Mouse (Mus musculus) spleen, adult 2 months (tissue): ENCODE measurements around the gene C1rl. TPM values are rescaled to one million over a fixed set of nuclear protein-coding genes. Genes with fewer than 3 reads are reported as not detected.
"Not testable (repeated sequence)": the region's sequence is repeated elsewhere in the genome, so short reads cannot be mapped to it uniquely, and the experiment has no call there.

ENCODE experiments used
- DNase-seq, 2 experiments: peaks; one replicate each; pipeline versions ENCODE4 v3.0.0 to v3.0.0-alpha.2; 2012 to 2021; ENCODE audit warnings: low spot score in 2 of 2, low read depth in 1 of 2
- H3K27ac ChIP-seq: fragments of 200-500 bp; 2 replicates; pipeline ENCODE4 v1.5.1; 2012; ENCODE audit warnings: low read length, inconsistent platforms; ENCODE audit not compliant: insufficient read depth
- H3K27me3 ChIP-seq: fragments of 200-500 bp; 2 replicates; pipeline ENCODE4 v1.6.1; 2012; ENCODE audit warnings: mild to moderate bottlenecking, moderate library complexity, low read length, inconsistent platforms; ENCODE audit not compliant: control insufficient read depth, insufficient read depth
- H3K36me3 ChIP-seq: fragments of 200-500 bp; 2 replicates; pipeline ENCODE4 v1.6.1; 2012; ENCODE audit warnings: mild to moderate bottlenecking, low read length, inconsistent platforms; ENCODE audit not compliant: control insufficient read depth, insufficient read depth
- H3K4me1 ChIP-seq: fragments of 200-500 bp; 2 replicates; pipeline ENCODE4 v1.6.1; 2011; ENCODE audit warnings: inconsistent platforms; ENCODE audit not compliant: control insufficient read depth, insufficient read depth, insufficient read length
- H3K4me3 ChIP-seq: fragments of 200-500 bp; 2 replicates; pipeline ENCODE4 v1.5.1; 2011; ENCODE audit warnings: mild to moderate bottlenecking, inconsistent platforms; ENCODE audit not compliant: insufficient read depth, insufficient read length; ENCODE audit errors: extremely low read depth
- CTCF ChIP-seq: fragments of 200-500 bp; IDR thresholded peaks from 2 replicates; pipeline ENCODE4 v1.5.1; 2011; ENCODE audit warnings: mild to moderate bottlenecking, inconsistent platforms; ENCODE audit not compliant: insufficient read depth, insufficient read length, insufficient replicate concordance; ENCODE audit errors: extremely low read depth
- POLR2A ChIP-seq: fragments of 200-500 bp; IDR thresholded peaks from 2 replicates; pipeline ENCODE4 v1.6.1; 2011; ENCODE audit warnings: low read depth, low read length, inconsistent platforms
- WGBS: fragments of 180-500 bp; shearing (Covaris S2); methylation state at CpG from one replicate; pipeline ENCODE4 v1.1.7; 2018; 5-methylcytosine and 5-hydroxymethylcytosine counted together
- polyA plus RNA-seq: library from polyadenylated mRNA; depleted of rRNA; stranded (reverse); fragments of >200 nt; gene quantifications from 2 replicates; pipeline ENCODE4 v1.2.3, GENCODE M21; 2012

C1rl gene
- polyA plus RNA-seq, 1 experiment = 1.3 TPM

DNA sequence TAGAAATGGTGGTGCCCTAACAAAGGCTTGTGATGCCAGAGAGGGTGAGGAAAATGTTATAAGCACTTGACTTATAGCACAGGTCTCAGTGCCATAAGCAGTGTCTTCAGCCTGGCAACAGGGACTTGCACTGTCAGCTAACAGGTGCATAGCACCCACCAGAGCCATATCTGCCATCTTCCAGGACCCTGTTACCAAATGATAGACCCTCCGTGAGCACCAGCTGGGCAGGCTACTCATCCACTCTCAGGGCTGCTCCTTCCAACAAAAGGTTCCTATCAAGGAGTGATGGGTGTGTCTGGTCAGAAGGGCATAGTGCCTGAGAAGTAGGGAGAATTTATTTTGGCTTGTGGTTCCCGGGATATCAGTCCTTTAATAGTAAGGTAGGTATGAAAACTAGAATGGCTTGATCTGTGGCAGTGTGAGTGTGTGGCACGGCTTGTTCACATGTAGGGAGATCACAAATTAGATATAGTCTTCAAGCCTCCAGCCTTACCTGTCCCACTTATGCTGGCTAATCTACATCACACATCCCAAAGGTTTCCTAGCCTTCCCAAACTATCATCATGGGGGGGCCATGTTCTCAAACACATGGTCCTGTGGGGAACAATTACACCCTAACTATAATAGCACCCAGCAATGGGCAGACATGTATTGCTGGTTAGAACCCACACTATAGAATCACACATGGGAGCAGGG, 13.9 kb upstream of the C1rl start:
- H3K4me3 ChIP-seq = no peak overlapping the region
- H3K36me3 ChIP-seq = no peaks in the 10 kb centered on the region
- 86% methylated on average over 3 of the region's 3 CpGs for WGBS
- no peaks in the 10 kb centered on the region for H3K27me3 ChIP-seq
- DNase-seq = no peak
- TF ChIP-seq CTCF (no peak), POLR2A (no peak)
- no peak overlapping the region for H3K27ac ChIP-seq
- H3K4me1 ChIP-seq = no peaks in the 10 kb centered on the region

DNA sequence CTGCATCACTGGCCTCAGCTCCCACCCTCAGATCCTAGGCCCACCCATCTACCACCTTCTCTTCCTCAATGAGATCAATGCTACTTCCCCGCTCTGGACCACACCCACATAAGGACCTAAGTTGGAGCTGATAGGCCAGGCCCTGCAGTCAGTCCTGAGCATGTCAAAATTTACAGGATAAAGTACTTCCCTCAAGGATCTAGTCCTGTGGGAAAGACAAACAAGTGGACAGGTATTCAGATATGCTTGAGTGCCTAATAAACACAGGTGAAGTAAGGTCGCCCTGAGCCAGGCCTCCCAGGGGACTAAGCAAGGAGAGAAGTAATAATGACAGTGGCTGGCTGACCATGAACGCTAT, 13.4 kb upstream of the C1rl start:
- TF ChIP-seq CTCF (no peak), POLR2A (no peak)
- Histone ChIP-seq H3K27me3 (no peaks in the 10 kb centered on the region), H3K4me1 (no peaks in the 10 kb centered on the region), H3K36me3 (no peaks in the 10 kb centered on the region), H3K4me3 (no peak overlapping the region), H3K27ac (no peak overlapping the region)
- no peak for DNase-seq
- WGBS = 84% methylated on average over 3 of the region's 3 CpGs

DNA sequence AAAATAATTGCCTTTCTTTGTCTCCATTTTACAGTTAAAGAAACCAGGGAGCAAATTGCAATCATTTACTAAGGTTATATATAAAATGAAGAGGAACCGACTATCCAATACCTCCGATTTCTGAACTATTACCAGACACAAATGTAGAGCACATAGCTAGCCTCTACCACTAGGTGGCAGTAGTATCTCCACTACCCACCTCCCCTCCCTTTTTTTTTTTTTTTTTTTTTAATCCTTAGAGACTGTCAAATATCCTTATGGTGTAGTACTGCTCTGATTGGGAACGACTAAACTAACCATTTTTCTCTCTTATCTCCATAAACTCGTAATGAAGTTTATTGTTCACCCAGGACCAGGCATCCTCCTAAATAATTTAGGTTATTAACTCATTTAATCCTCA, 12.6 kb upstream of the C1rl start:
- no peaks in the 10 kb centered on the region for H3K36me3 ChIP-seq
- H3K4me1 ChIP-seq = no peaks in the 10 kb centered on the region
- peak in 1 of 2 experiments; percentile 26 for DNase-seq
- no peaks in the 10 kb centered on the region for H3K27me3 ChIP-seq
- no peak overlapping the region for H3K4me3 ChIP-seq
- no peak overlapping the region for H3K27ac ChIP-seq
- WGBS = 32% methylated on average over 4 of the region's 4 CpGs
- TF ChIP-seq POLR2A = no peak
- TF ChIP-seq CTCF = no peak

GRCm38 (mm10) chr6:124481571-124481970, 11.3 kb upstream of the C1rl start:
- Histone ChIP-seq H3K4me1 (no peaks in the 10 kb centered on the region), H3K27ac (no peak overlapping the region), H3K4me3 (no peak overlapping the region), H3K27me3 (no peaks in the 10 kb centered on the region), H3K36me3 (no peaks in the 10 kb centered on the region)
- 45% methylated on average over 6 of the region's 6 CpGs for WGBS
- TF ChIP-seq POLR2A (no peak), CTCF (peak; percentile 31; the same call in 1 of the 2 replicates)
- peak in 1 of 2 experiments; percentile 17 for DNase-seq

DNA sequence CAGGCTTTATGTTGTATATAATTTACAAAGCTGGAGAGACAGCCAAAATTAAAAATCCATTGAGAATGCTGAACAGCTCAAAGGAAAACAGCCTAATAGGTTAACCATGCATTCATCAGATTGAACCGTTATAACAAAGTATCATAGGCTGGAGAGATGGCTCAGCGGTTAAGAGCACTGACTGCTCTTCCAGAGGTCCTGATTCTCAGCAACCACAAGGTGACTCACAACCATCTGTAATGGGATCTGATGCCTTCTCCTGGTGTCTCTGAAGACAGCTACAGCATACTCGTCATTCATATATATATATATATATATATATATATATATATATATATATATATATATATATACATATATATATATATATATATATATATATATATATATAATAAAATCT, 9.1 kb upstream of the C1rl start:
- not testable (repeated sequence) for H3K36me3 ChIP-seq, DNase-seq, H3K4me1 ChIP-seq, H3K27ac ChIP-seq, H3K27me3 ChIP-seq, H3K4me3 ChIP-seq
- 83% methylated on average over 3 of the region's 3 CpGs for WGBS

DNA sequence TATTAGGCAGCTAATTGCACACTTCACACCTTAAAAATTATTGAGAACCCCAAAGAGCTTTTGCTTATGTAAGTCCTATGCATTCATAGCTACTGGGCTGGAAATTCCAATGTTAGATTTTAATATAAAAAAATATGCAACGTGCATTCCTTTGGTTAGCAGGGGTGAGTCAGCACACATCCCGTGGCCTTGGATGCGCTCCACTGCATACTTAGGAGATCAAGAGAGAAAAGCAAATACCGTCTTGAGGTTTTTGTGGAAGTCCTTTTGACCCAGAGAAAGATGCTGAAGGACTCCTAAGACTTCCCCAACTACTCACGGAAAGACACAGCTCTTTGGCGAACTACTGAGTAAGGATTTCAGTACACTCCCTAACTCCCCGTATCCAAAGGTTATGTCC, 8.1 kb upstream of the C1rl start:
- no peaks in the 10 kb centered on the region for H3K27me3 ChIP-seq
- no peaks in the 10 kb centered on the region for H3K4me1 ChIP-seq
- no peak for TF ChIP-seq POLR2A
- TF ChIP-seq CTCF = no peak
- 86% methylated on average over 7 of the region's 7 CpGs for WGBS
- H3K4me3 ChIP-seq = no peak overlapping the region
- H3K27ac ChIP-seq = no peak overlapping the region
- DNase-seq = no peak
- no peaks in the 10 kb centered on the region for H3K36me3 ChIP-seq

DNA sequence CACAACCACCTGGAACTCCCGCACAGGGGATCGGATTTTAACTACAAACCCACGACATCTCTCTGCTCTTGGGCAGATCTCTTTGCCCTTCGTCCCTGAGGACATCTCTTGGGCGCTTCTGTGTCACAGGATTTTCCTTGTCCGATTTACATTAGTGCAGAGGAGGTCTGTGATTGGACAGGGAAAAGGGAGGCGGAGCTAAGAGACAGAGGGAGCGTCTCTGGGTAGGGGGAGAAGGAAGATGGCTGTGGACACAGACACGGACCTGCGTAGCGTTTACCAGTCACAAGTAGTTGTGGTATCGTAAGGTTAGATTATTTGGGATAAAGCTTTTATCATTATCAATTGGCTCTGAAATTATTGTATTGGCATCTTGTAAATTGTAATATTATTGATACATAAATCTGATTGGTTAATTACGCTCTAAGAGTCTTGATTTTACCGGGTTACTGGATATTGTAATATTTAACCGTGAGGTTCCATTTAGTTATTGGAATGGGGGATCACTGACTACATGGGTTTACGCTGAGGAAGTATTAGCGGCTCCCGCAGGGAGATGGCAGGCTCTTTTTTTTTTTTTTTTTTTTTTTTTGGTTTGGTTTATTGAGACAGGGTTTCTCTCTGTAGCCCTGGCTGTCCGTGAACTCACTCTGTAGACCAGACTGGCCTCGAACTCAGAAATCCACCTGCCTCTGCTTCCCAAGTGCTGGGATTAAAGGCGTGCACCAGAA, 7.3 kb upstream of the C1rl start:
- H3K36me3 ChIP-seq = no peaks in the 10 kb centered on the region
- H3K27me3 ChIP-seq = no peaks in the 10 kb centered on the region
- WGBS = 88% methylated on average over 21 of the region's 21 CpGs
- H3K4me3 ChIP-seq = no peak overlapping the region
- H3K27ac ChIP-seq = no peak overlapping the region
- DNase-seq = no peak
- no peaks in the 10 kb centered on the region for H3K4me1 ChIP-seq
- TF ChIP-seq POLR2A = no peak
- TF ChIP-seq CTCF = no peak
